Mouse (Mus musculus): ENCODE measurements around the gene Hspa5. TPM values are rescaled to one million over a fixed set of nuclear protein-coding genes. Genes with fewer than 3 reads are reported as not detected.
"Not testable (repeated sequence)": the region's sequence is repeated elsewhere in the genome, so short reads cannot be mapped to it uniquely, and the experiment has no call there.

Hspa5 gene
- polyA plus RNA-seq, 1 experiment from 2014 or later: 771 TPM

DNA sequence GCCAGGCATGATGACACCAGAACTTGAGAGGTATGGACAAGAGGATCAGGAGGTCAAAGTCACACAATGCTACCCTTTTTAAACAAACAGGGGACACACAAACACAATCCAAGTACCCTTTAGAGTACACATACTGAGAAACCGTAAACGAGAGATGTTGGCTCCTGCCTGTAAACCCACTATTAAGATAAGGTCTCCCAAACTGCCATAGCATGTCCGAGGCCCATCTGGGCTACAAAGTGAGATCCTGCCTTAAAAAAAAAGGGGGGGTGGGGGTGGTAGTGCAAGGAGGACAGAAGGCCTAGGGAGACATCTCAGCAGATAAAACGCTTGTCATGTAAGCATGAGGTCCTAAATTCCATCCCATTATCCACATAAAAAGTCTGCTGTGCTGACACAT lies 23.3 kb upstream of the Hspa5 start:
- Histone ChIP-seq H3K4me2 (replicated peaks) (no peak overlapping the region), H3K27me3 (no peaks in the 10 kb centered on the region), H3K9me3 (replicated peaks) (no peaks in the 10 kb centered on the region), H3K9ac (no peak overlapping the region), H3K4me1 (peaks cover 5% of the 10 kb centered on the region), H3K4me3 (replicated peaks) (no peak overlapping the region), H3K27ac (replicated peaks) (no peak overlapping the region), H3K36me3 (0 out of 2 replicates have a peak, but pooled peaks cover 6% of the 10 kb centered on the region)
- WGBS: 89% methylated on average over 4 of the region's 4 CpGs
- no peak for ATAC-seq (ENCODE audit: insufficient number of reproducible peaks, low FRiP score, low TSS enrichment, low read depth)

DNA sequence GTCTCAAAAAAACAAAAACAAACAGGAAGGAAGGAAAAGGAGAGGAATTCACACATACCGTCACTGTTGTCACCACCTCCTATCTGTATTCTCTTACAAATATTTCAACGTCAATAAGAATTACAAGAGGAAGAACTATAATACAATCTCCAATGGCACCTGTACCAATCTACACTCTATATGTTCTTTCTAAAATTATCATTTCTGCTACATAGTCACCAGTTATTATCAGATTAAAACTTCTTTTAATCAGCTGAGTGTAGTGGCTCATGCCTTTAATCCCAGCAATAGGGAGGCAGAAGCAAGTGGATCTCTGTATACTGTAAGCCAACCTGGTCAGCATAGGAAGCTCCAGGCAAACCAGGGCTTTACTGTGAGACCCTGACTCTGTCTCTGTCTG lies 21.5 kb upstream of the Hspa5 start:
- ATAC-seq (ENCODE audit: insufficient number of reproducible peaks, low FRiP score, low TSS enrichment, low read depth): no peak
- Histone ChIP-seq H3K4me2 (replicated peaks) (no peak overlapping the region), H3K27ac (replicated peaks) (no peak overlapping the region), H3K36me3 (0 out of 2 replicates have a peak, but pooled peaks cover 4% of the 10 kb centered on the region), H3K9ac (no peak overlapping the region), H3K27me3 (no peaks in the 10 kb centered on the region), H3K9me3 (replicated peaks) (no peaks in the 10 kb centered on the region), H3K4me1 (peaks cover 10% of the 10 kb centered on the region), H3K4me3 (replicated peaks) (no peak overlapping the region)
- WGBS: 68% methylated on average over 2 of the region's 2 CpGs

GRCm38 (mm10) chr2:34753811-34754550 lies 17.8 kb upstream of the Hspa5 start:
- H3K4me3 ChIP-seq (replicated peaks): peak overlapping the region; percentile 93
- peak overlapping the region; percentile 90 for H3K9ac ChIP-seq
- H3K4me2 ChIP-seq (replicated peaks): peak overlapping the region; percentile 62
- under 1% methylated on average over 106 of the region's 106 CpGs for WGBS
- no peaks in the 10 kb centered on the region for H3K9me3 ChIP-seq (replicated peaks)
- ATAC-seq (ENCODE audit: insufficient number of reproducible peaks, low FRiP score, low TSS enrichment, low read depth): peak; percentile 95
- no peaks in the 10 kb centered on the region for H3K27me3 ChIP-seq
- peak overlapping the region; percentile 88 for H3K27ac ChIP-seq (replicated peaks)
- no peaks in the 10 kb centered on the region for H3K36me3 ChIP-seq
- H3K4me1 ChIP-seq: peaks cover 11% of the 10 kb centered on the region

DNA sequence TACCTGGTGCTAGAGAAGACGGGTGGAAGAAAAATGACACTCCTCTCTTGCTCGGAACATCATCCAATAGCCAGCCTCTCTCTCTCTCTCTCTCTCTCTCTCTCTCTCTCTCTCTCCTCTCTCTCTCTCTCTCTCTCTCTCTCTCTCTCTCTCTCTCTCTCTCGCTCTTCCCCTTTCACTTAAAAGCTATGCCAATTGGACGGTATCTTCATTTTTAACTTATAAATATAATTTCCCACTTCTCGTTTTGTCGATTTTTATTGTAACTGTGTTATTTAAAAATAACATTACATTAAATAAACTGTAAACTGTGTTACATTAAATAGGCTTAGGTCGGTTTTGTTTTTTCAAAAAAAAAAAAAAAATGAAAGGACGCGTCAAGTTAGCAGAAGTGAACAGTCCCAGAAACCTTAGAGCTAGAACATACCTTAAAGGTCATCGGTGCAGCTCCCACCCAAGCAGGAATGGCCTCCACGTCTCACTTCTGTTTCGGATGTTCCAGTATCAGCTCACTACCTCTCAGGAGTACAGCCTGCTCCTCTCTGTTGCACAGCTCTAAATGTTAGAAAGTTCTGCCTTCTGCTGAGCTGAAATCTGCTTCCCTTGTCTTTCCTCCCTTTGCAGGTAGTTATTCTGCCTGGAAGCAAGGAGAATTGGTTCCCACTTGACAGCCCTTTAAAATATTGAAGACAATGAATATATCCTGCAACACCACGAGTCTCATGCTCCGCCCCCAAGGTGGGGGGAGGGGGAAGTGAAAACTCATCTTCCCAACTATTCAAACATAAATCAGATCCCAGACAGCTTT lies 17.0 kb upstream of the Hspa5 start, which contains the start of gene Gapvd1:
Gene Gapvd1 (minus strand): TSS at position 682 of the 808 bp plus-strand sequence.
- ATAC-seq (ENCODE audit: insufficient number of reproducible peaks, low FRiP score, low TSS enrichment, low read depth): no peak
- peak within 1 kb of the TSS; percentile 93 for H3K4me3 ChIP-seq (replicated peaks)
- peaks cover 11% of the 10 kb centered on the region for H3K4me1 ChIP-seq
- under 1% methylated on average over 14 of the region's 14 CpGs for WGBS
- no peaks in the 10 kb centered on the region for H3K27me3 ChIP-seq
- peak within 1 kb of the TSS; percentile 88 for H3K27ac ChIP-seq (replicated peaks)
- H3K9ac ChIP-seq: peak within 1 kb of the TSS; percentile 90
- H3K9me3 ChIP-seq (replicated peaks): no peaks in the 10 kb centered on the region
- H3K36me3 ChIP-seq: no peaks in the 10 kb centered on the region
- peak within 1 kb of the TSS; percentile 62 for H3K4me2 ChIP-seq (replicated peaks)

DNA sequence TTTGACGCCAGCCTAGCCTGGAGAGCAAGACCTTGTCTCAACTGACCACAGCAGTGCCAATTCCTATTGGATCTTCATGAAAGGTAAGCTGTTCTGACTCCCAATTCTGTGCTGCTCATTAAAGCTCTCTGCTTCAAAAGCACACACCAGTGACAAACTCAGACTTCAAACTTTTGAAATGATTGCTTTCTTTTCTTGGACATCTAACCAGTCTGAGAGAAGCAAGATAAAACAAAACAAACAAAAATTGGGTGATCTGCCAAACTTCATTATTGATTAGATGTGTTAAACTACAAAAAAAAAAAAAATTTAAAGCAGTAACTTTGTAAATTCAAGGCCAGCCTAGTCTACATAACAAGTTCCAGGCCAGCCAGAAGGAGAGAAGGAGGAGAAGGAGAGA lies 14.4 kb upstream of the Hspa5 start:
- Histone ChIP-seq H3K27me3 (no peaks in the 10 kb centered on the region), H3K27ac (replicated peaks) (no peak overlapping the region), H3K9ac (no peak overlapping the region), H3K4me1 (peaks cover 8% of the 10 kb centered on the region; the same call in 1 of the 2 replicates), H3K4me3 (replicated peaks) (no peak overlapping the region), H3K9me3 (replicated peaks) (no peaks in the 10 kb centered on the region), H3K4me2 (replicated peaks) (no peak overlapping the region), H3K36me3 (no peaks in the 10 kb centered on the region)
- WGBS: 73% methylated on average over 1 of the region's 1 CpGs
- no peak for ATAC-seq (ENCODE audit: insufficient number of reproducible peaks, low FRiP score, low TSS enrichment, low read depth)

DNA sequence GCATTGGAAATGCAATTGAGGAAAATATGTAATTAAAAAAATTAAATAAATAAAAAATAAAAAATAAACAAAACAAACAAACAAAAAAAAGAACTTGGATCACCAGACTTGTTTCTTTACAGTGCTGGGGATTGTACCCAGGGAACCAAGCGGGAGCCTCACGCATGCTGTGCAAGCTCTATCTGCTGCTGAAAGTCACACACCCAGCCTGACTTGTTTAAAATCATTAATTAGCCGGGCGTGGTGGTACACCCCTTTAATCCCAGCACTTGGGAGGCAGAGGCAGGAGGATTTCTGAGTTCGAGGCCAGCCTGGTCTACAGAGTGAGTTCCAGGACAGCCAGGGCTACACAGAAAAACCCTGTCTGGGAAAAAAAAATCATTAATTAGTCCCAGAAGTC lies 10.5 kb upstream of the Hspa5 start:
- 87% methylated on average over 5 of the region's 5 CpGs for WGBS
- H3K36me3 ChIP-seq; H3K9me3 ChIP-seq (replicated peaks); H3K4me1 ChIP-seq; H3K27me3 ChIP-seq; H3K27ac ChIP-seq (replicated peaks); H3K9ac ChIP-seq; H3K4me2 ChIP-seq (replicated peaks); ATAC-seq (ENCODE audit: insufficient number of reproducible peaks, low FRiP score, low TSS enrichment, low read depth); H3K4me3 ChIP-seq (replicated peaks): not testable (repeated sequence)

GRCm38 (mm10) chr2:34762174-34762573 lies 9.6 kb upstream of the Hspa5 start:
- Histone ChIP-seq H3K4me2 (replicated peaks) (no peak overlapping the region), H3K4me1 (no peaks in the 10 kb centered on the region), H3K9ac (no peak overlapping the region), H3K9me3 (replicated peaks) (no peaks in the 10 kb centered on the region), H3K36me3 (no peaks in the 10 kb centered on the region), H3K4me3 (replicated peaks) (no peak overlapping the region), H3K27ac (replicated peaks) (no peak overlapping the region), H3K27me3 (no peaks in the 10 kb centered on the region)
- no peak for ATAC-seq (ENCODE audit: insufficient number of reproducible peaks, low FRiP score, low TSS enrichment, low read depth)
- WGBS: 83% methylated on average over 2 of the region's 2 CpGs

DNA sequence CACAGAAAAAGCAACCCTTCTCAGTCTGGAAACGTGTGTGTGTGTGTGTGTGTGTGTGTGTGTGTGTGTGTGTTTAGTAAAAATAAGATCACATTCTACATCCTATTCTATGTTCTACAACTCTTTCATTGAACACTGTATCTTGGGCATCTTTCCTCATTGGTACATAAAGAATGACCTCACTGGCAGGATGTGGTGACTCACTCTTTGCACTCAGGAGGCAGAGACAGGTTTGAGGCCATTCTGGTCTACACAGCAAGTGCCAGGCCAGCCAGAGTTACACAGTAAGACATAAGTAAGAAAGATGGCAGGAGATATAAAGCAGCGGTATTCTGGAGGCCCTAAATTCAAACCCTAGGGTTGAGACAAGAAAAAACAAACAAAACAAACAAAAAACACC lies 8.9 kb upstream of the Hspa5 start:
- H3K4me3 ChIP-seq (replicated peaks): no peak overlapping the region
- no peak overlapping the region for H3K9ac ChIP-seq
- H3K27me3 ChIP-seq: no peaks in the 10 kb centered on the region
- H3K27ac ChIP-seq (replicated peaks): no peak overlapping the region
- H3K4me2 ChIP-seq (replicated peaks): no peak overlapping the region
- ATAC-seq (ENCODE audit: insufficient number of reproducible peaks, low FRiP score, low TSS enrichment, low read depth): no peak
- H3K9me3 ChIP-seq (replicated peaks): no peaks in the 10 kb centered on the region
- 51% methylated on average over 2 of the region's 2 CpGs for WGBS
- no peaks in the 10 kb centered on the region for H3K4me1 ChIP-seq
- no peaks in the 10 kb centered on the region for H3K36me3 ChIP-seq

GRCm38 (mm10) chr2:34764801-34765200 lies 7.0 kb upstream of the Hspa5 start:
- ATAC-seq (ENCODE audit: insufficient number of reproducible peaks, low FRiP score, low TSS enrichment, low read depth): no peak
- no peaks in the 10 kb centered on the region for H3K27me3 ChIP-seq
- 89% methylated on average over 5 of the region's 12 CpGs for WGBS
- H3K4me1 ChIP-seq: no peaks in the 10 kb centered on the region
- no peaks in the 10 kb centered on the region for H3K36me3 ChIP-seq
- H3K9ac ChIP-seq: no peak overlapping the region
- H3K27ac ChIP-seq (replicated peaks): no peak overlapping the region
- no peak overlapping the region for H3K4me3 ChIP-seq (replicated peaks)
- no peak overlapping the region for H3K4me2 ChIP-seq (replicated peaks)
- H3K9me3 ChIP-seq (replicated peaks): no peaks in the 10 kb centered on the region

DNA sequence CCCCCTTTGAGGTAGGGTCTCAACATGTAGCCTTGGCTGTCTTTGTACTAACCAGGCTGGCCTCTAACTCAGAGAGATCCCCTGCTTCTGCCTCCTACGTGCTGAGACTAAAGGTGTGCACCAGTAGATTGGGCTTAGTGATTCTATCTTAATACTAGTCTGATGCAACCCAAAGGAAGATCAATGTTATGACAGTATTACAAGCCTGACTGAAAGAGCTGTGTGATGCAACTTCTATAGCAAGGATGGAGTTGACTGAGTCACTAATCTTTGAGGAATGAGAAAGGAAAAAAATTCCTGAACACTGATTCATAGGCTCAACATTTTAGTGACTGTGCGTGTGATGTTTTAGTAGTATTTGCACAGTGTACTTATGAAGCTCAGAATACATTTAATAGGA lies 1.7 kb upstream of the Hspa5 start:
- 80% methylated on average over 2 of the region's 2 CpGs for WGBS
- ATAC-seq (ENCODE audit: insufficient number of reproducible peaks, low FRiP score, low TSS enrichment, low read depth): no peak
- H3K27ac ChIP-seq (replicated peaks): no peak overlapping the region
- H3K4me2 ChIP-seq (replicated peaks): no peak overlapping the region
- peaks cover 27% of the 10 kb centered on the region for H3K4me1 ChIP-seq
- peaks cover 17% of the 10 kb centered on the region for H3K36me3 ChIP-seq
- no peaks in the 10 kb centered on the region for H3K27me3 ChIP-seq
- H3K9ac ChIP-seq: no peak overlapping the region
- H3K9me3 ChIP-seq (replicated peaks): no peaks in the 10 kb centered on the region
- H3K4me3 ChIP-seq (replicated peaks): 0 out of 2 replicates have a peak overlapping the region, but pooled peaks have one; percentile 66

GRCm38 (mm10) chr2:34770951-34771350 lies 819 bp upstream of the Hspa5 start:
- Histone ChIP-seq H3K27ac (replicated peaks) (peak overlapping the region; percentile 89), H3K4me3 (replicated peaks) (peak overlapping the region; percentile 66), H3K36me3 (peaks cover 24% of the 10 kb centered on the region), H3K4me2 (replicated peaks) (peak overlapping the region; percentile 56), H3K4me1 (peaks cover 35% of the 10 kb centered on the region), H3K9ac (peak overlapping the region; percentile 87), H3K27me3 (no peaks in the 10 kb centered on the region), H3K9me3 (replicated peaks) (no peaks in the 10 kb centered on the region)
- ATAC-seq (ENCODE audit: insufficient number of reproducible peaks, low FRiP score, low TSS enrichment, low read depth): no peak
- 2% methylated on average over 6 of the region's 6 CpGs for WGBS

Data from embryonic facial prominence, embryonic 15.5 days (tissue).